Mouse (Mus musculus) G1E (cell line): ENCODE results near the gene Smoc2.

Experiments used
- CTCF ChIP-seq: IDR thresholded peaks from 2 replicates; pipeline ENCODE4 v1.5.1; 2012; ENCODE audit warnings: low read depth, low read length, inconsistent platforms, mixed read lengths
- GATA1 ChIP-seq: IDR thresholded peaks from 2 replicates; pipeline ENCODE4 v1.6.1; 2012; ENCODE audit warnings: borderline replicate concordance, low read length, inconsistent platforms, mixed read lengths
- GATA2 ChIP-seq: IDR thresholded peaks from 2 replicates; pipeline ENCODE4 v1.6.1; 2012; ENCODE audit warnings: low read depth, low read length, inconsistent platforms, borderline replicate concordance
- POLR2AphosphoS5 ChIP-seq: IDR thresholded peaks from 2 replicates; pipeline ENCODE4 v1.6.1; 2012; ENCODE audit warnings: low read depth, low read length, inconsistent platforms; ENCODE audit not compliant: insufficient replicate concordance
- TAL1 ChIP-seq: conservative IDR thresholded peaks from 2 replicates; pipeline ENCODE4 v1.6.1; 2012; ENCODE audit warnings: low read depth, low read length, inconsistent platforms, mixed read lengths

DNA sequence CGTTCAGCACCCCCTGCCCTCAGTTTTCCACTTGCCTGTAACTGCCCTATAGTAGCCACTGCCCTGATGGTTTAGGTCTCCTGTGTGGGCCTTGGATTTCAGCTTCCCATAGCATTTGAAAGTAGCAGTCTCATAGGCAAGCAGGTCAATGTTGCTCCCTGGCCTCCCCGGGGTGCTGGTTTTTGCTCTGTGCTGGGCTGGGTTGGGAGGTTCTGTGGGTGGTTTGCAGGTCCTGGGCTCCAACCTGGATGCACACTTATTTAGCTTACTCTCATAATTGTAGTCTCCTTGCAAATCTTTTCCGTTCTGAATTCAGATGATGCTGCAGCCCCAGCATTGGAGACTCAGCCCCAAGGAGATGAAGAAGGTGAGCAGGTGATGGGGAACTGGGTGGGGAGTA is 67.6 kb downstream of the Smoc2 start:
- TF ChIP-seq CTCF (no peak), GATA1 (no peak), POLR2AphosphoS5 (no peak), GATA2 (no peak), TAL1 (no peak)
